8 mouse cellular contexts compared by ENCODE assay signal in genomic region chr8:70897681-70898413, GRCm38 (mm10). TPM values are rescaled to one million over a fixed set of nuclear protein-coding genes. Genes with fewer than 3 reads are reported as not detected.
DNase-seq lines count a peak whose midpoint lies in the region; ATAC-seq and TF ChIP-seq lines count a peak whose summit lies in the region.

No protein-coding gene starts in this region.

- DNase-seq in CD4-positive helper T cell, adult 2 months (ENCODE audit: low read depth, low spot score) = peak; percentile 87
- DNase-seq in brain, embryonic 14.5 days (ENCODE audit: low read depth) = peak; percentile 90
- DNase-seq in kidney, postnatal 10 days = peak; percentile 93
- peak; percentile 79 for DNase-seq in liver, embryonic 11.5 days (ENCODE audit: low spot score)

- peaks cover 38% of the 10 kb centered on the region for H3K36me3 ChIP-seq in erythroblast, embryonic 14.5 days (ENCODE audit: control insufficient read depth)
- H3K36me3 ChIP-seq in heart, embryonic 14.5 days (ENCODE audit: control insufficient read depth, insufficient read depth, low read length) = peaks cover 23% of the 10 kb centered on the region
- H3K36me3 ChIP-seq in liver, embryonic 11.5 days (ENCODE audit: control insufficient read depth, insufficient read depth, low read length) = peaks cover 18% of the 10 kb centered on the region
- peaks cover 21% of the 10 kb centered on the region for H3K36me3 ChIP-seq in myocyte (ENCODE audit: control insufficient read depth, insufficient read depth)
- peaks cover 17% of the 10 kb centered on the region for H3K36me3 ChIP-seq in stomach, embryonic 15.5 days

- TF ChIP-seq CTCF in brain, embryonic 14.5 days (IDR thresholded peaks at IDR 0.05; ENCODE audit: borderline replicate concordance, extremely low read depth, insufficient read depth, insufficient read length) = peak; percentile 98

- peak overlapping the region; percentile 95 for H3K9ac ChIP-seq in heart, embryonic 14.5 days (ENCODE audit: low read length)
- H3K9ac ChIP-seq in liver, embryonic 11.5 days (ENCODE audit: low read depth, low read length) = peak overlapping the region; percentile 80
- peak overlapping the region; percentile 77 for H3K9ac ChIP-seq in stomach, embryonic 15.5 days

- TF ChIP-seq POLR2A in brain, embryonic 14.5 days (IDR thresholded peaks at IDR 0.05; ENCODE audit: borderline replicate concordance, extremely low read depth, insufficient read depth, insufficient read length, poor library complexity, severe bottlenecking) = no peak
- no peak for TF ChIP-seq POLR2A in myocyte (IDR thresholded peaks at IDR 0.05; ENCODE audit: insufficient read length, low read depth)

- peaks cover 50% of the 10 kb centered on the region for H3K4me1 ChIP-seq in erythroblast, embryonic 14.5 days (ENCODE audit: control insufficient read depth)
- peaks cover 6 to 14% of the 10 kb centered on the region in 2 experiments; a peak in 3 of 4 replicates for H3K4me1 ChIP-seq in heart, embryonic 14.5 days (ENCODE audit: control insufficient read depth in 2 of 2, insufficient read depth in 2 of 2, low read length in 2 of 2)
- peaks cover 10% of the 10 kb centered on the region for H3K4me1 ChIP-seq in liver, embryonic 11.5 days (replicated peaks; ENCODE audit: control insufficient read depth, insufficient read depth, low read length)
- H3K4me1 ChIP-seq in stomach, embryonic 15.5 days = peaks cover 14% of the 10 kb centered on the region; the same call in 1 of the 2 replicates

- peaks cover 16% of the 10 kb centered on the region for H3K27me3 ChIP-seq in erythroblast, embryonic 14.5 days (ENCODE audit: control insufficient read depth)
- H3K27me3 ChIP-seq in heart, embryonic 14.5 days (ENCODE audit: control insufficient read depth, insufficient read depth, low read length) = peaks cover 14% of the 10 kb centered on the region
- peaks cover 7% of the 10 kb centered on the region for H3K27me3 ChIP-seq in liver, embryonic 11.5 days (replicated peaks; ENCODE audit: control insufficient read depth, insufficient read depth, low read length)
- no peaks in the 10 kb centered on the region for H3K27me3 ChIP-seq in myocyte (ENCODE audit: control insufficient read depth, insufficient read depth, insufficient read length)
- peaks cover 9% of the 10 kb centered on the region for H3K27me3 ChIP-seq in stomach, embryonic 15.5 days (replicated peaks)

- H3K4me3 ChIP-seq in erythroblast, embryonic 14.5 days (replicated peaks) = peak overlapping the region; percentile 90
- peak overlapping the region; percentile 78 to 95 for H3K4me3 ChIP-seq in heart, embryonic 14.5 days (ENCODE audit: control insufficient read depth in 1 of 2, insufficient read depth in 1 of 2, low read depth in 1 of 2, low read length in 2 of 2)
- H3K4me3 ChIP-seq in liver, embryonic 11.5 days (ENCODE audit: low read depth, low read length) = peak overlapping the region; percentile 86
- H3K4me3 ChIP-seq in myocyte = peak overlapping the region; percentile 98
- H3K4me3 ChIP-seq in stomach, embryonic 15.5 days (replicated peaks) = peak overlapping the region; percentile 89

- H3K79me2 ChIP-seq in myocyte (ENCODE audit: control insufficient read depth, insufficient read depth) = peaks cover 18% of the 10 kb centered on the region

- under 1% methylated on average over 20 of the region's 20 CpGs for WGBS in heart, embryonic 14.5 days
- WGBS in liver, embryonic 11.5 days = under 1% methylated on average over 20 of the region's 20 CpGs
- under 1% methylated on average over 20 of the region's 20 CpGs for WGBS in stomach, embryonic 15.5 days

- H3K27ac ChIP-seq in heart, embryonic 14.5 days (replicated peaks in 1 of 2; ENCODE audit: control insufficient read depth in 1 of 2, insufficient read depth in 1 of 2, low read depth in 2 of 2, low read length in 2 of 2) = peak overlapping the region; percentile 82 to 84
- peak overlapping the region; percentile 45 for H3K27ac ChIP-seq in liver, embryonic 11.5 days (ENCODE audit: low read depth, low read length)
- H3K27ac ChIP-seq in stomach, embryonic 15.5 days = peak overlapping the region; percentile 91

- peak overlapping the region; percentile 61 for H3ac ChIP-seq in myocyte (ENCODE audit: control insufficient read depth, insufficient read length)

- ATAC-seq in heart, embryonic 14.5 days (ENCODE audit: insufficient number of reproducible peaks, insufficient read depth, low FRiP score, low read depth) = peak; percentile 29; the same call in 1 of the 2 replicates
- peak; percentile 44 for ATAC-seq in liver, embryonic 11.5 days (replicated peaks; ENCODE audit: low FRiP score)
- peak; percentile 9 for ATAC-seq in stomach, embryonic 15.5 days (ENCODE audit: insufficient read depth, low FRiP score, low read depth)

- H3K4me2 ChIP-seq in heart, embryonic 14.5 days (ENCODE audit: low read length) = peak overlapping the region; percentile 96
- peak overlapping the region; percentile 58 for H3K4me2 ChIP-seq in liver, embryonic 11.5 days
- peak overlapping the region; percentile 94 for H3K4me2 ChIP-seq in myocyte (ENCODE audit: low read depth)
- H3K4me2 ChIP-seq in stomach, embryonic 15.5 days = peak overlapping the region; percentile 88

- H3K9me3 ChIP-seq in erythroblast, embryonic 14.5 days (ENCODE audit: control insufficient read depth, low read length) = 0 out of 2 replicates have a peak, but pooled peaks cover 3% of the 10 kb centered on the region
- no peaks in the 10 kb centered on the region for H3K9me3 ChIP-seq in heart, embryonic 14.5 days (ENCODE audit: control insufficient read depth, low read length)
- no peaks in the 10 kb centered on the region for H3K9me3 ChIP-seq in liver, embryonic 11.5 days (ENCODE audit: control insufficient read depth, low read length)
- H3K9me3 ChIP-seq in stomach, embryonic 15.5 days = no peaks in the 10 kb centered on the region

TF ChIP-seq in myocyte, 11 proteins besides CTCF, POLR2A, EP300 and RAD21:
- no peak for TF ChIP-seq MYOG (IDR thresholded peaks at IDR 0.05; ENCODE audit: control insufficient read depth in 1 of 3, insufficient read depth in 1 of 3, insufficient read length in 2 of 3, low read depth in 2 of 3)
- no peak for TF ChIP-seq POLR2AphosphoS2 (IDR thresholded peaks at IDR 0.05; ENCODE audit: insufficient read length, low read depth)
- TF ChIP-seq MAX (IDR thresholded peaks at IDR 0.05; ENCODE audit: low read depth) = no peak
- no peak for TF ChIP-seq SRF (IDR thresholded peaks at IDR 0.05; ENCODE audit: control insufficient read depth, insufficient read length, low read depth)
- no peak for TF ChIP-seq TCF12 (IDR thresholded peaks at IDR 0.05; ENCODE audit: insufficient read depth, poor library complexity, severe bottlenecking)
- TF ChIP-seq MYOD1 (IDR thresholded peaks at IDR 0.05; ENCODE audit: control insufficient read depth in 1 of 3, insufficient read length in 2 of 3, low read depth in 2 of 3) = no peak
- no peak for TF ChIP-seq TCF3 (IDR thresholded peaks at IDR 0.05; ENCODE audit: insufficient read length, low read depth)
- no peak for TF ChIP-seq CEBPB (IDR thresholded peaks at IDR 0.05; ENCODE audit: insufficient read depth, poor library complexity, severe bottlenecking)
- no peak for TF ChIP-seq E2F4 (IDR thresholded peaks at IDR 0.05; ENCODE audit: insufficient read depth)
- TF ChIP-seq USF1 (IDR thresholded peaks at IDR 0.05; ENCODE audit: low read depth) = no peak
- TF ChIP-seq REST (IDR thresholded peaks at IDR 0.05; ENCODE audit: insufficient read depth, insufficient read length) = no peak

RNA-seq across cellular contexts. Expression of gene Rpl18a, which starts 0.6 kb away (rescaled TPM):
- 3,092 and 4,066 TPM in 2 replicates for polyA plus RNA-seq in brain, embryonic 14.5 days (2012; rRNA removed)
- 441 and 685 TPM in 2 replicates for polyA plus RNA-seq in erythroblast, embryonic 14.5 days (2012)
- polyA plus RNA-seq in heart, embryonic 14.5 days (2014; fragmentation: Nextera tagmentation; extraction: Ambion mirVana) = 3,308 and 3,796 TPM in 2 replicates
- 3,876 and 4,144 TPM in 2 replicates for polyA plus RNA-seq in liver, embryonic 11.5 days (2014; fragmentation: Nextera tagmentation; extraction: Ambion mirVana)
- 5,695 TPM for polyA plus RNA-seq in myocyte (2012; fragmentation: generic; extraction: Trizol)
- polyA plus RNA-seq in stomach, embryonic 15.5 days (2015; fragmentation: Nextera tagmentation; extraction: Ambion mirVana) = 3,920 and 3,932 TPM in 2 replicates

RNA-seq across cellular contexts. Expression of gene Slc5a5, which starts 5.3 kb away (rescaled TPM):
- 1.2 and 1.3 TPM in 2 replicates for polyA plus RNA-seq in brain, embryonic 14.5 days (2012; rRNA removed)
- 0.03 and 0.06 TPM in 2 replicates for polyA plus RNA-seq in erythroblast, embryonic 14.5 days (2012)
- not detected in 2 replicates for polyA plus RNA-seq in heart, embryonic 14.5 days (2014; fragmentation: Nextera tagmentation; extraction: Ambion mirVana)
- 0.18 and 0.34 TPM in 2 replicates for polyA plus RNA-seq in liver, embryonic 11.5 days (2014; fragmentation: Nextera tagmentation; extraction: Ambion mirVana)
- 3.0 TPM for polyA plus RNA-seq in myocyte (2012; fragmentation: generic; extraction: Trizol)
- polyA plus RNA-seq in stomach, embryonic 15.5 days (2015; fragmentation: Nextera tagmentation; extraction: Ambion mirVana) = 4.1 and 6.0 TPM in 2 replicates

RNA-seq across cellular contexts. Expression of gene Map1s, which starts 7.9 kb away (rescaled TPM):
- 76.8 and 80.6 TPM in 2 replicates for polyA plus RNA-seq in brain, embryonic 14.5 days (2012; rRNA removed)
- polyA plus RNA-seq in erythroblast, embryonic 14.5 days (2012) = 3.0 and 3.3 TPM in 2 replicates
- polyA plus RNA-seq in heart, embryonic 14.5 days (2014; fragmentation: Nextera tagmentation; extraction: Ambion mirVana) = 24.8 and 29.9 TPM in 2 replicates
- polyA plus RNA-seq in liver, embryonic 11.5 days (2014; fragmentation: Nextera tagmentation; extraction: Ambion mirVana) = 48.7 and 49.0 TPM in 2 replicates
- 62.0 TPM for polyA plus RNA-seq in myocyte (2012; fragmentation: generic; extraction: Trizol)
- polyA plus RNA-seq in stomach, embryonic 15.5 days (2015; fragmentation: Nextera tagmentation; extraction: Ambion mirVana) = 39.5 and 44.7 TPM in 2 replicates

RNA-seq across cellular contexts. Expression of gene Ccdc124, which starts 24.1 kb away (rescaled TPM):
- 94.9 and 111 TPM in 2 replicates for polyA plus RNA-seq in brain, embryonic 14.5 days (2012; rRNA removed)
- polyA plus RNA-seq in erythroblast, embryonic 14.5 days (2012) = 37.3 and 38.8 TPM in 2 replicates
- 78.5 and 78.7 TPM in 2 replicates for polyA plus RNA-seq in heart, embryonic 14.5 days (2014; fragmentation: Nextera tagmentation; extraction: Ambion mirVana)
- 110 and 112 TPM in 2 replicates for polyA plus RNA-seq in liver, embryonic 11.5 days (2014; fragmentation: Nextera tagmentation; extraction: Ambion mirVana)
- polyA plus RNA-seq in myocyte (2012; fragmentation: generic; extraction: Trizol) = 141 TPM
- 90.9 and 91.3 TPM in 2 replicates for polyA plus RNA-seq in stomach, embryonic 15.5 days (2015; fragmentation: Nextera tagmentation; extraction: Ambion mirVana)

RNA-seq across cellular contexts. Expression of gene Kcnn1, which starts 34.8 kb away (rescaled TPM):
- 37.8 and 38.4 TPM in 2 replicates for polyA plus RNA-seq in brain, embryonic 14.5 days (2012; rRNA removed)
- 0.16 and 0.21 TPM in 2 replicates for polyA plus RNA-seq in erythroblast, embryonic 14.5 days (2012)
- polyA plus RNA-seq in heart, embryonic 14.5 days (2014; fragmentation: Nextera tagmentation; extraction: Ambion mirVana) = 1.8 and 2.2 TPM in 2 replicates
- polyA plus RNA-seq in liver, embryonic 11.5 days (2014; fragmentation: Nextera tagmentation; extraction: Ambion mirVana) = 0.47 and 0.73 TPM in 2 replicates
- 11.9 TPM for polyA plus RNA-seq in myocyte (2012; fragmentation: generic; extraction: Trizol)
- polyA plus RNA-seq in stomach, embryonic 15.5 days (2015; fragmentation: Nextera tagmentation; extraction: Ambion mirVana) = 1.5 and 2.1 TPM in 2 replicates

Comparison
In these comparisons a context has a peak if more than half of its experiments do, and no peak if none do; other contexts are left out.
1. Peak in every context shown above with its lines: DNase-seq, ATAC-seq, H3K4me3 ChIP-seq and H3K27ac ChIP-seq.